Mouse (Mus musculus) liver (tissue): ENCODE results near the gene Prkci.

Source experiments
- DNase-seq: peaks from one replicate; pipeline ENCODE4 v3.0.0-alpha.2; 2020; ENCODE audit warnings: mixed read lengths

Gene Prkci

DNA sequence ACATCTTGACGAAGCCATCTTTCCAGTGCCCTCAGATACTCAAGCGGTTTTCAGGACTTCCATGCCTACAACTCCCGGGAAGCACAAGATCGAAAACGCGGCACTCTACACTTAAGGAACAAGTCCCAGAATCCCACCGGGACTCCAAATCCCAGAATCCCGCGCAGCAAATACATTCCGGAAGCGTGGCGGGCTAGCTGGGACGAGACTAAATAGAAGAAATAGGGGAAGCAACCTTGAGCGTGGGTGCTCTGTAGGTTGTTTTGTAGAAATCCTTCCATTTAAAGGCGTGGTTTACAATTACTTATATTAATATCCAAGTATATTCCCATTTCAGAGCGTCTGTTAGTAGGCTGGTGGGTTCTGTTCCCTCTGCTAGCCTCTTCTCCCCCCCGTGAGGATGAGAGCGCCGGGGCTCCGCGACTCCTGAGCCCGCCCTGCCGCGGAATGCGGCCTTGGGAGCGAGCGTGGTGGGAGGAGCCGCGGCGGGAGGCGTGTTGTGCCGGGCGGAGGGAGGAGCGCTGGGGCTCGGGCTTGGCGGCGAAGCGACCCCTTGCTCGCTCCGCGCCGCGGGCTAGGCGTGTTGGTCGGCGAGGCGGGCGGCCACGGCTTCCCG, at the start of gene Prkci:
Gene Prkci, plus strand, starts transcription at position 465 of the 616 bp plus-strand sequence.
- DNase-seq: peak; percentile 94

DNA sequence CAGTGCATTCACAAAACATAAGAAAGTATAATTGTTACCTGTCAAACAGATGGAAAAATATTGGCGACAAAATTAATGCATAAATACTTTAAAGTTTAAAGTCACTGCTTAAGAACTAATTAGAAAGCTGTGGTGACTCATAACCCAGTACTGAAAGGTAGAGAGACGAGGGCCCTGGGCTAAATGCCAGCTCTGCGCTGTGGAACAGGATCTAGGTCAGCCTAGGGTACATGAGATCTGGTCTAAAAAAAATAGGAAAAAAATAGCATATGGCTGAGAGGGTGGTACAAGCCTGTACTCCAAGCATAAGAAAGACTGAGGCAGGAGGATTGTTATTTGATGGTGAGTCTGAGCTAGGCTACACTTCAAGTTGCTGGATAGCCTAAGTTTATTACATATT, 43.9 kb upstream of the Prkci start:
- no peak for DNase-seq

DNA sequence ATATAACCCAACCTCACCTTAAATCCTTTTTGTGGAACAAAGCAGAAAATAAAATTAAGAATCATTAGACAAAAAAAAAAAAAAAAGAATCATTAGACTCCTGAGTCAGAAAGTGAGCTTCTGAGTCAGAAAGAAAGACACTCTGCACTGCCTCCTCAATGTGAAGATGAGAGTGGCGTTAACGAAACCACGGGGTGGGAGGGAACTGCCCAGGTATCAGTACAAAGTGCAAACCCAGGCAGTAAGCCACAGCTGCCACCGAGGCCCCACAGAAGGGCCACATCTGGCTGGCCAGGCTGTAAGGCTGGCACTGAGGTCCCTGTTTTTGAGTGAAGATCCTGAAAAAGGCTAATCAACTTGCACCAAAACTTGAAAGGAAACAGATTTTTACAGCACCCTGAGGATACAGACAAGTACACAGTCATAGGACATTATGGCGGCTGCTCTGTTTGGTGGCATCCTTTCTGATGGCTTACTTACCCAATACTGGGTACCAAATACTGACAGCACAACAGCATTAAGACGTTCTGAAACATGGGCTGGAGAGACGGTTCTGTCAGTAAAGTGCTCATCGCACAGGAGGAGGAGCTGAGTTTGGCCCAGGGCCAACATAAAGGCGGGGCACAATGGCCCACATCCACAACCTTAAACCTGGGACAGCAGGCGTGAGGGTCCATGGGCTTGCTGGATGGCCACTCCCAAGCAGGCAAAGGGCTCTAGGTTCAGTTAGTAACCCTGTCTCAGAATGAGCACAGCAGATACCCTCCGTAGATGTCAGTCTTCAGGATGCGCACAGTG, 43.1 kb upstream of the Prkci start:
- no peak for DNase-seq

DNA sequence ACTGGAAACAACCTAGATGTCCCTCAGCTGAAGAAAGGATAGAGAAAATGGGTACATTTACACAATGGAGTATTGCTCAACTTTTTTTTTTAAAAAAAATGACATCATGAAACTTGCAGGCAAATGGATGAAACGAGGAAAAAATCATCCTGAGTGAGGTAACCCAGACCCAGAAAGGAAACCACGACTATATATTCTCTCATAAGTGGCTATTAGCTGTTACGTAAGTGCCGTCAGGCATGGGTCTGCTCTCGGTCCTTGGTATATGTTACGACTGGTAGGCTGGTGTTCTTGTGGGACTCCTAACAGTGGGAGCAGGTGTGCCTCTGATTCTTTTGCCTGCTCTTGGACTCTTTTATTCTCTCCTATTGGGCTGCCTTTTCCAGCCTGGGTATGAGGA, 39.2 kb upstream of the Prkci start:
- DNase-seq: no peak

DNA sequence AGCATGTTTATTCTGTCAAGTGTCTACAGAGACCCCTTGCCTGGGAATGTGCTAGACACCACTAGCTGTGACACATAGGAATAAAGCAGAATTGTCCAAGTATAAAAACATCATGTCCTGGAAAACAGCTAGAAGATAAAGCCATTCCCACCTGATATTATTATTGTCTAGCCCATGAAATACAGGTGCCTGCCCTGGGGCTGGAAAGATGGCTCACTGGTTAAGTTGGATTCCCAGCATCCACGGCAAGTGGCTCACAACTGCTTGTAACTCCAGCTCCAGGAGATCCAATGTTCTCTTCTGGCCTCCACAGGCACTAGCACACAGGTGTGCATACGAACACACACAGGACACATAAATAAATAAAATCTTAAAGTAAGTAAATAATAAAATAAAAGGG, 36.8 kb upstream of the Prkci start:
- no peak for DNase-seq

DNA sequence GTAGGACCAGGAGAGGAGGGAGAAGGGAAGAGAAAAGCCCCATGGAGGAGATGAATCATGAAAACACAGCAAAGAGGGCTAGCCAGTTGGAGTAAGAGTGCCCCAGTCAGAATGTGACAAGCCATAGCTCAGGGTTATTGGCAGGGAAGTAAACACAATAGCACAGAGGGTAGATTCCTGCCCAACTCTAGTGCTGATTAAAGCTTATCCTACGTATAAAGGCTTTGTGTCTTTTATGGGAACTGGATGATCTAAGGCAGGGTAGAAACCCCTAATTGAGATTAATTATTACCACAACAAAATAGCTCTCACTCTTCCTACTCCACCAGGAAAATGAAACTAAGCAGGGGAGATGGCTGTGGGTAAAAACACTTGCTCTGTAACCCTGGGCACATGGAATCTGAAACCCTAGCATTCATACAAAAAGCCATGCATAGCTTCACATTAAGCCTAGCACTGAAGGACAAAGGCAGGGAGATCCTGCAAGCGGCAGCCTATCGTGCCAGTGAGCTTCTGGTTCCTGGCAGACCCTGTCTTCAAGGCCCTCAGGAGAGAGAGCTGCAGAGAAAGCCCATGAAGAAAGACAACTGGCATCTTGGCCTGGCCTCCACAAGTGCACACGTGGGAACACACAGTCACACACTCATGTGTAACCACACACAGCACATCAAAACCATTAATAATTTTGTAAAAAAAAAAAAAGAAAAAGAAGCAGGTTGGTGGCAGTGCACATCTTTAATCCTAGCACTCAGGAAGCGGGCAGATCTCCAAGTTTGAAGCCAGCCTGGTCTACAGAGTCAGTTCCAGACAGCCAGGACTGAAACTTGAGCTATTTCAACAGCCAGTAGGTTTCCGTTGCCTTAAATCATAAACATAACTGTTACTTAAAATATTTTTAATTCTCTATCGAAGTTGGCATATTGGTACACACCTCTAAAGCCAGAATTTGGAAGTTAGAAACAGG, 35.4 kb upstream of the Prkci start:
- no peak for DNase-seq

DNA sequence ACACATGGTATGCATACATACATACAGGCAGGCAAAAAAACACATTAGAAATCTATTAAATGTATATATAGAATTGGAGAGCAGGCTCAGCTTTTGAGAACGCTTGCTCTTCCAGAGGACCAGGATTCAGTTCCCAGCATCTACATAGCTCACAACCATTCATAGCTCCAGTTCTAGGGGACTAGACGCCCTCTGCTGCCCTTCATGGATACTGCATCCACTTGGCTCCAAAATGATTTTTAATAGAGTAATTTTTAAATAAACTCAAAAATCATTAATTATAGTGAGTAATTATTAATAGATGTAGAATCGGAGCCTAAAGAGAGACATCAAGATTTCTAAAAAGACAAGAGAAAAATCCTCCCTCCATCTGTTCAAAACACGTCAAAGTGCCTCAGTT, 32.4 kb upstream of the Prkci start:
- no peak for DNase-seq

DNA sequence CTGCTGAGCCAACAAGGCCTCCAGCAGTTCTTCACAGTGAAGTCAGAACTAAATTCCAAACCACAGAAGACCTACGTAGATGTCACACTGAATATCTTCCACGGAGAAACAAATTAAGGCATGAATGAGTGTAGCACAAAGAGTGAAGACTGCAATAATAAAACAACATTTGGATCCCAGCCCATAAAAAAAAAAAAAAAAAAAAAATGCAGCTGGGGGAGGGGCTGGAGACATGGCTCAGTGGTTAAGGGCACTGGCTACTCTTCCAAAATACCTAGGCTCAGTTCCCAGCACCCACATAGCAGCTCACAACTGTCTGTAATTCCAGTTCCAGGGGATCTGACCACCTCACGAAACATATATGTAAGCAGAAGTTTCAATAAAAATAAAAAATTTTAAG, 31.3 kb upstream of the Prkci start:
- no peak for DNase-seq

DNA sequence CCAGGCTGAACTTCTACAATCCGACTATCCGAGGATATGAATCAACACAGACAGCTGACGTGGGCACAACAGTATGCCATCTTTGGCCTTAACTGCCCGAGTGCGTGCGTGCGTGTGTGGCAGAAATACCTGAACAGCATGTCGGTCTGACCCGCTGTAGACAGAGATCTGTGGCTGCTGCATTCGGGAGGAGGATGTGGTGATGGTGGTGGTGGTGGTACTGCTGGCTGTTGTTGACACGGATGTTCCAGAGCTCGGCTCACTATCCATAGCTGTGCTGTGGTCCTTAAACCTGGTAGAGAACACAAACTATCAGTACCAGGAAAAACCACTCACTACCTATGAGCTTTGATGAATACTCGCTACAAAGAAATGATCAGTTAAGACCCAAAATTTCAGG, 29.9 kb upstream of the Prkci start:
- no peak for DNase-seq

DNA sequence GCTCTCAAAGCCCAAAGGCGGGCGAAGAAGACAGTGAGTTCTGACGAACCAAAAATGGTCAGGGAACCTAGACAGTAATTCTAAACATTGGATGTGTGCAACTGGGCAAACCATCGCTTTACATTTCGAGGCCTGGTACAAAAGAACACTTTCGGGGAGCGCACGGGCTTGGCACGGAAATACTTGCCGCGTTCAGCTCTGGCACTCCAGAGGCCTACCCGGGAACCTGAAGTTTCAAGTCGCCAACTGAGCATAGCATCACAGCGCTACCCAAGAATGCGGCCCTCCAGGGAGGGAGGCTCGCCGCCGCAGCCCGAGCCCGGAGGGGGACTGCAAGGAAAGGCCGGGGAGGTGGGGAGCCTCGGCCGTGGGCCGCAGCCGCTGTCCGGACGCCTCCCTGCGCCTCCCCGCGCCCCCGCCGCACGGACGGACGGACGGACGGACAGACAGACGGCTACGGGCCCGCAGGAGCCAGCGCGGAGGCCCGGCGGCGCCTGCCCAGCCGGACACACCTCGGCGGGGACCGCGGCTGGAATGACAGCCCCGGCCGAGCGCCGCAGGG, 26.9 kb upstream of the Prkci start:
- DNase-seq: peak; percentile 56

DNA sequence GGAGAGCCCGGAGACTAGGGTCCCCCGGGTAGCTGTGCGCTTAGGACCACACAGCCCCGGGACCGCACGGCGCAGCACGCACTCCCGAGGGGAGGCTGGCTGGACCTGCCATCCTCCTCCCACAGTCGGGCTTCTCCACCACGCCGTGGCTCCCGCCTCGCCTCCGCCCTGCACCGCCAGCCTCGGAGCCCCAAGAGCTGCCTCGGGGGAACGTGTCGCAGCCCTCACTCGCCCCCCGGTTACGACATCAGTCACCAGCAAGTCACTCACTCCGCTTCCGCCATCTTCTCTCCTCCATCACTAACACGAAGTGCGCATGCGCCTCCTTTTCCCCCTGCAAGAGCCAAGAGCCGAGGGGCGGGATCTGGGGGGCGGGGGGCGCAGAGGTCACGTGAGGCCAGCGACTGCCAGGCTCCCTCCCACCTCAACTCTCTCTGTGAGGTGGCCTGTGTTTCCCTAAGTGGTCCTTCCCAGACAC, 26.4 kb upstream of the Prkci start, which contains the start of gene Phc3:
Gene Phc3, minus strand, starts transcription at position 312 of the 478 bp plus-strand sequence.
- DNase-seq: peak; percentile 94

DNA sequence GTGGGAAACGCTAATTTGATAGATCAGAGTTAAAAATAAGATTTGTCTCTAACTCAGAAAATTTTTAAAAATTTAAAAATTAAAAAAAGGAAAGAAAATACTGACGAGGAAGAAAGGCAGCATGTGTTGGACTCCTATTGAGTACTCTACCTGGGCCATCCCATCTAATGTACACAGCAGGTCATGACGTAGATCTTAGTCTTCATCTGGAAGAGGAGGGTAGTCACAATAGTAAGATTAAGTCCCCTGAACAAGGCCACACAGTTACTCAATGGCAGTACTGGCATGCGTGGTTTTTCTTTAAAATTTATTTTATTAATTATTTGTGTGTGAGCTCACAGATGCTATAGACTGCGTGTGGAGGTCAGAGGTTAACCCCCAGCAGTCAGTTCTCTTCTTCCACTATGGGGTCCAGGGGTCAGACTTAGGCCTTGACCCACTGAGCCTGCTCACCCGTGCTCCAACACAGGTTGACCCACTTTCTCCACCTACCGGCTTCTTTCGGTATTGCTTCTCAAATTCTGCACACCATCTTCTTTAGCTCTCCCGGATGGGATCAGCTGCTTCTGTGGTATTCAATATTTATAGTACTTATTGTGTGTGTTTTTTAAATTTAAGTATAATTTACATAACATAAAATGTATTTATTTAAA, 20.3 kb upstream of the Prkci start:
- DNase-seq: peak; percentile 62

DNA sequence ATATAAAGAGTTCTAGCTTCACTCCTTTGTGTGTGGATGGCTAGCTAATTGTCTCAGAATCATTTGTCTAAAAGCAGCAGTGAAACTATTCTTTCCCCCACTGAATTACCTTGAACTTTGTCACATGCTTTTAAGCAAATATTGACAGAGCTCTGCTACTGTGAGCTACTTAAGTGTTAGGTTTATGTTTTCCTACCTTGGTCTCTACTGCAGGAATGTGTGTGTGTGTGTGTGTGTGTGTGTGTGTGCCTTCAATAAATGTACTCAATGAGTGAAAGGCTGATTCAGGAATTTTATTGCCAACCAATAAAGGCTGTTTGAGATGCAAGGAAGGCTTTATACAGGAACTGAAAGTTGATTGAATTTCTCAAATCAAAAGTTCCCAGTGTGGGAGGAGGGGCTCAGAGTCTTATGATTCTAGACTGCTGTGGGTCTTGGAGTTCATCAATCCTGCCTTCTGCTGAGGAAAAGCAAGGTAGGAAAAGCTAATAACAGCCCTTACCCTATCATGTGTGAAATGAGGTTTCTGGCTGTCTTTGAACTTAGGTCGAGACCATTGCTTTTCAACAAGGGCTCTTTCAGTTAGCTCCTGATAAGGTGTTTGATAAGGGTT, 18.4 kb upstream of the Prkci start:
- no peak for DNase-seq

DNA sequence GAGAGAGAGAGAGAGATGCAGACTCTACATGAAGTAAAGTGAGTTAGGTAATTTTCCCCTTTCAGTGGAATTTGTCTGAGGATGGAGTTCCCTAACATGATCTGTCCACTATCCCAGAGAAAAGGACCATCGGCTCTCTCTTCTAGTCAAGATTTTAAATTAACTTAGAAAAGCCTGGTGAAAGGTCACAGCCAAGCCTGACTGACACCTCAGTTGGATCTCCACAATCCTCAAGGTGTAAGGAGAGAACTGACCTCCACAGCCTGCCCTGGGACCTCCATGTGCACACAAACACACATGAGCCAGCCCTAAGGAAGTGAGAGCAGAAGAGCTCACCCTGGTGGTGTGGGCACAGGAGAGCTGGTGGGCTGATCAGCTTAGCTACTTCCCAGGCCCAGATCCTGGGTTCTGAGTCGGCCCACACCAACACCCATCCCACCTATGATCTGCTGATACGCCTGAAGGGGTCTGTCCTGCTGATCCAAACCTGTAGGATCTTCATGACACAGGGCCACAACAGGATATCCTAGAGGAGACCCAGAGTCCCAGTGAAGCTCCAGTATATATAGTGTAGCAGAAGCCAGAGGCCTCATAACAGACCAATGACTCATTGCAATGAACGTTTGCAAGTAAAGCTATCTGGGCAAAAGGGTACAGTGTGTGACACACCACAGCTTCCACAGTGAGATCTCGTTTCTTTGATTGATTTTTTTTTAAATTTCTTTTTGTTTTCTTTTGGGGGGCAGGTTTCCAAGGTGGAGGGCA, 13.7 kb upstream of the Prkci start:
- DNase-seq: no peak

DNA sequence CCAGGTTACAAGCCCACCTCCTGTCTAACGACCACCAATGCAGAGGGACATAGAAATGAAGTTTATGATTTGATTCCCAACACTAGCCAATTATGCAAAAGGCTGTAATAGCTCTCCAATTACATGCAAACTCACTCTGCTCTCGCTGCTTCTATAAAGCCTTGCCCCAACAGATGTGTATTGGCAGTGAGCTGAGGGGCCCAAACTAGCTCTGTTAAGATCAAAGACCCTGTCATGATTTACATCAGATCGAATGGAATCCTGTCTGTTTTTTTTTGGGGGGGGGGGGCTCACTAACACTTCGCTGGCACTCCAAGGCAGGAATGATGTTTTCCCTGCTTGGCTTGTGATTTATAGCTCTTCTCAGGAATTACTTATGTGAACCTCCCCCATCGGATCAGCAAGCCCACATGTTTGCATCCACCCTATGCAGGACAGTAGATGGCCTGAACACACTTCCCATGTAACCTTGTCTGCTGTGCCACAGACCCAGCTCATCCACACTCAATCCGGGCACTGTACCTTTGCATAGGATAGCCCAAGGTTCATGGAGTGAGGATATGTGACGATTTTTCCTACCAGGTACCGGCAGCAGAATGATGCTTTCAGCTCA, 12.5 kb upstream of the Prkci start:
- no peak for DNase-seq

DNA sequence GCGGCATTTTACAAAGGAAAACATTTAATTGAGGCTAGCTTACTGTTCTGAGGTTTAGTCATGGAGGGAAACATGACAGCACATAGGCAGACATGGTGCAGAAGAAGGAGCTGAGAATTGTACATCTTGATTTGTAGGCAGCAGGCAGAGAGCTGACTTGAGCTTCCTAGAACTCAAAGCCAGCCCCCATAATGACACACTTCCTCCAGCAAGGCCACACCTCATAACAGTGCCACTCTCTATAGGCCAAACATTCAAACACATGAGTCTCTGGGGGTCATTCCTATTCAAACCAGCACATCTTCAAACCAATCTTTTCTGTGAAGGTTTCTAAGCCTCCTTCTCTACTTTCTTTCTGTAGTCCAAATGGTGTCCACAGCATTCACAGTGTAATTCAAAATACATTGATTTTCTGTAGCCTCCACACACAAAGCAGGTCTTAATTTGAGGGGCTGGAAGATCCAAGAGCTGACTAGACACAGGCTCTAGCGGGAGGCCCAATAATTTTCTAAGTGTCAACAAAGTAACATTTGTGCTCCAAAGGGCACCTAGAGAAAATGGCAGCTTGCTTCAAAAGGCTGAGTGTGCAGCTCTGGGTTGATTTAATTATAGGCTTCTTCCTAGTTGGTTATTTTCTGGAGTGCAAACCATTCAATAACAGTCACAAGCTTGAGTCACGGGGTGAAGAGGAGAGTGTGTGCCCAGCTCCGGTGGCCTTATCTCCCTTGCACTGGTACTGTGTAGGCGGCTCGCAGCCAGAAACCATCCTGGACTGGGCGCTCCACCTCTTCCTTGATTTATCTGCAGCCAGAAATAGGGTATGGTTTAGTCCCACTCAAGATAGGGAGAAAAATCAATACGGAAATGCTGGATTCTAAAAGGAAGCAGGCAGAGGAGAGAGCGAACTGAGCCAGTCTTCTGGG, 7.9 kb upstream of the Prkci start:
- DNase-seq: peak; percentile 35

DNA sequence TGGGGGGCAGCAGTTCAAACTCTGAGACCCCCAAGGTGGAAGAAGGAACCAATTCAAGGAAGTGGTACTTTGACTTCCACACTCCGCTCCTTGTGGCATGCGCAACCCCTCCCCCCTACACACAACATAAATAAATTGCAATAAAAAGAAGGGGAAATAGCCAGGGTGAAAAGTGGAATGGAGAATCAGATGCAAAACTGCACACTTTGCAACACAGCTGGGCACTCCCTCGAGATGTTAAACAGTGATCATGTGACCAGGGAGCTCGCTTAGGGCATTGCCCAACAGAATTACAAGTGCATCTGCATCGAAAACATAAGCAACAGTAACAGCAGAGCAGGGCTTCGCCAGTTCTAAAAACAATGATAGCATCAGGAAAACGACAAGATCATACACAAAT, 3.4 kb upstream of the Prkci start:
- no peak for DNase-seq

DNA sequence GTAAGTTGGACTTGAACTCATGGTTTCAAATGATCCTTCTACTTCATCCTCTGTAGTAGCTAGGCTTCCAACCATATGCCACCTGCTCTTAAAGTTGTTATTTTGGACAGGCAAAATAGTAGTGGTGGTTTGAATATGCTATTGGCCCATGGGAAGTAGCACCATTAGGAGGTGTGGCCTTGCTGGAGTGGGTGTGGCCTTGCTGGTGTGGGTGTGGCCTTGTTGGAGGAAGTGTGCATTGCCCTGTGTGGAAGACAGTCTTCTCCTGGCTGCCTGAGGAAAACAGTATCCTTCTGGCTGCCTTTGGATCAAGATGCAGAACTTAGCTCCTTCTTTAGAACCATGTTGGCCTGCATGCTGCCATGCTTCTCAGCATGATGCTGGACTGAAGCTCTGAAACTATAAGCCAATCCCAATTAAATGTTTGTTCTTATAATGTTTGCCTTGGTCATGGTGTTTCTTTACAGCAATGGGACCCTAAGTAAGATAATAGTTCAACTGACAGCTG, 2.4 kb upstream of the Prkci start:
- peak; percentile 72 for DNase-seq

DNA sequence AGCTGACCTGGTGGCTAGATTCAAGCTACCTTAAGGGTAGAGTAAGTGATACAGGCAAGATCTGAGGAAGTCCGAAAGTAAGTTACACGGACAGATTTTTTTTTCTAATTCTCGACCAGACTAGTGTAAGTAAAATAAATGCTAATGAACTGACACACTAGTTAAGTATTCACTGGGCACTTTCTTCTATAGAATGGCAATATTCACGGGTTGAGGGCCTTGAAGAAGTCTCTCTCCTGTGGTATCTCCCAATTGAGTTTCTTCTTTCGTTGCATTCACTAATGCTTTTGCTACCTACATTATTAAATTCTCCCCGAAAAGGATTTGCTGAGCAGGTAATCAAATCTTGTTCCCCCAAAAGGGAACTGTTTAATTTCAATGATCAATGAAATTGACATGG, 688 bp upstream of the Prkci start:
- DNase-seq: no peak
